Mouse (Mus musculus): ENCODE data around the gene U2af1l4. TPM values are rescaled to one million over a fixed set of nuclear protein-coding genes. Genes with fewer than 3 reads are reported as not detected.
A peak's percentile ranks its signal among the peaks of the same experiment; 100 is the strongest.

The U2af1l4 gene
- polyA plus RNA-seq, 1 experiment from 2014 or later = 102 TPM

GRCm38 (mm10) chr7:30589435-30590301 is 26.6 kb downstream of the U2af1l4 start:
- peak overlapping the region; percentile 99 for H3K4me3 ChIP-seq (replicated peaks; ENCODE audit: low read depth, low read length)
- peak; percentile 94 for TF ChIP-seq CTCF (IDR thresholded peaks at IDR 0.05; ENCODE audit: low read depth)
- whole genome bisulfite sequencing = 21% methylated on average over 40 of the region's 40 CpGs
- H3K27ac ChIP-seq = peak overlapping the region; percentile 93
- no peaks in the 10 kb centered on the region for H3K27me3 ChIP-seq (ENCODE audit: insufficient read depth, low read length)
- peaks cover 12% of the 10 kb centered on the region for H3K4me1 ChIP-seq (replicated peaks; ENCODE audit: insufficient read depth, low read length)
- ATAC-seq (replicated peaks; ENCODE audit: low FRiP score, low read depth) (peak; percentile 65), DNase-seq (ENCODE audit: low spot score) (peak; percentile 95)
- H3K36me3 ChIP-seq (ENCODE audit: insufficient read depth, low read length) = peaks cover 18% of the 10 kb centered on the region
- peak overlapping the region; percentile 91 for H3K4me2 ChIP-seq (ENCODE audit: low read length)
- peak overlapping the region; percentile 98 for H3K9ac ChIP-seq (ENCODE audit: low read depth, low read length)
- H3K9me3 ChIP-seq (replicated peaks; ENCODE audit: low read length) = no peaks in the 10 kb centered on the region

- no peak for TF ChIP-seq CTCF (IDR thresholded peaks at IDR 0.05; ENCODE audit: low read depth)
- DNase-seq (ENCODE audit: low spot score) (no peak), ATAC-seq (replicated peaks; ENCODE audit: low FRiP score, low read depth) (no peak)
- Histone ChIP-seq H3K4me2 (ENCODE audit: low read length) (no peak overlapping the region), H3K27me3 (ENCODE audit: insufficient read depth, low read length) (no peaks in the 10 kb centered on the region), H3K27ac (no peak overlapping the region), H3K4me3 (replicated peaks; ENCODE audit: low read depth, low read length) (no peak overlapping the region), H3K36me3 (ENCODE audit: insufficient read depth, low read length) (peaks cover 8% of the 10 kb centered on the region; the same call in 1 of the 2 replicates), H3K9ac (ENCODE audit: low read depth, low read length) (0 out of 2 replicates have a peak overlapping the region, but pooled peaks have one; percentile 5), H3K9me3 (replicated peaks; ENCODE audit: low read length) (no peaks in the 10 kb centered on the region), H3K4me1 (replicated peaks; ENCODE audit: insufficient read depth, low read length) (peaks cover 12% of the 10 kb centered on the region)
- WGBS = 86% methylated on average over 9 of the region's 9 CpGs
Measured at GRCm38 (mm10) chr7:30590927-30591604, 28.0 kb downstream of the U2af1l4 start.

GRCm38 (mm10) chr7:30591605-30591951 is 28.5 kb downstream of the U2af1l4 start:
- TF ChIP-seq CTCF (IDR thresholded peaks at IDR 0.05; ENCODE audit: low read depth) = no peak
- no peak overlapping the region for H3K27ac ChIP-seq
- H3K9ac ChIP-seq (ENCODE audit: low read depth, low read length) = no peak overlapping the region
- DNase-seq (ENCODE audit: low spot score) (no peak), ATAC-seq (replicated peaks; ENCODE audit: low FRiP score, low read depth) (no peak)
- H3K36me3 ChIP-seq (ENCODE audit: insufficient read depth, low read length) = peaks cover 3% of the 10 kb centered on the region; the same call in 1 of the 2 replicates
- peaks cover 12% of the 10 kb centered on the region for H3K4me1 ChIP-seq (replicated peaks; ENCODE audit: insufficient read depth, low read length)
- no peak overlapping the region for H3K4me2 ChIP-seq (ENCODE audit: low read length)
- no peak overlapping the region for H3K4me3 ChIP-seq (replicated peaks; ENCODE audit: low read depth, low read length)
- H3K9me3 ChIP-seq (replicated peaks; ENCODE audit: low read length) = no peaks in the 10 kb centered on the region
- 76% methylated on average over 4 of the region's 4 CpGs for WGBS
- H3K27me3 ChIP-seq (ENCODE audit: insufficient read depth, low read length) = no peaks in the 10 kb centered on the region

GRCm38 (mm10) chr7:30592772-30593423 is 29.8 kb downstream of the U2af1l4 start:
- H3K4me1 ChIP-seq (replicated peaks; ENCODE audit: insufficient read depth, low read length) = peaks cover 6% of the 10 kb centered on the region
- no peaks in the 10 kb centered on the region for H3K36me3 ChIP-seq (ENCODE audit: insufficient read depth, low read length)
- no peak overlapping the region for H3K4me3 ChIP-seq (replicated peaks; ENCODE audit: low read depth, low read length)
- H3K27me3 ChIP-seq (ENCODE audit: insufficient read depth, low read length) = no peaks in the 10 kb centered on the region
- H3K4me2 ChIP-seq (ENCODE audit: low read length) = no peak overlapping the region
- DNase-seq (ENCODE audit: low spot score) (no peak), ATAC-seq (replicated peaks; ENCODE audit: low FRiP score, low read depth) (no peak)
- no peak overlapping the region for H3K27ac ChIP-seq
- WGBS = 35% methylated on average over 5 of the region's 5 CpGs
- H3K9me3 ChIP-seq (replicated peaks; ENCODE audit: low read length) = no peaks in the 10 kb centered on the region
- no peak overlapping the region for H3K9ac ChIP-seq (ENCODE audit: low read depth, low read length)
- peak; percentile 23; the same call in 1 of the 2 replicates for TF ChIP-seq CTCF (IDR thresholded peaks at IDR 0.05; ENCODE audit: low read depth)

GRCm38 (mm10) chr7:30593579-30594509 is 30.7 kb downstream of the U2af1l4 start:
- no peak for ATAC-seq (replicated peaks; ENCODE audit: low FRiP score, low read depth)
- H3K9ac ChIP-seq (ENCODE audit: low read depth, low read length) = no peak overlapping the region
- no peak overlapping the region for H3K27ac ChIP-seq
- no peak overlapping the region for H3K4me3 ChIP-seq (replicated peaks; ENCODE audit: low read depth, low read length)
- TF ChIP-seq CTCF (IDR thresholded peaks at IDR 0.05; ENCODE audit: low read depth) = no peak
- no peaks in the 10 kb centered on the region for H3K36me3 ChIP-seq (ENCODE audit: insufficient read depth, low read length)
- no peak for DNase-seq (ENCODE audit: low spot score)
- H3K4me2 ChIP-seq (ENCODE audit: low read length) = no peak overlapping the region
- WGBS = 74% methylated on average over 10 of the region's 10 CpGs
- no peaks in the 10 kb centered on the region for H3K27me3 ChIP-seq (ENCODE audit: insufficient read depth, low read length)
- H3K9me3 ChIP-seq (replicated peaks; ENCODE audit: low read length) = no peaks in the 10 kb centered on the region
- peaks cover 6% of the 10 kb centered on the region for H3K4me1 ChIP-seq (replicated peaks; ENCODE audit: insufficient read depth, low read length)

All from kidney, postnatal 0 days (tissue).